Mouse (Mus musculus) liver, embryonic 16.5 days (tissue): ENCODE measurements at regions not wholly inside any gene's neighbourhood (a gene's known extent, or its start where the extent isn't known, plus 50 kb on each side); places are given as distances from the start of the nearest gene placed in this dataset.

ENCODE experiments used
- ATAC-seq: fragments of 200-750 bp; cut with Nextera tagmentation; 2 replicates; pipeline ENCODE4 v1.8.0; 2017; ENCODE audit warnings: low read depth, mild to moderate bottlenecking, moderate number of reproducible peaks, moderate library complexity
- H3K27ac ChIP-seq: fragments of 300-500 bp; sonication (generic); 2 replicates; pipeline ENCODE4 v1.5.1; 2014; ENCODE audit warnings: mild to moderate bottlenecking, low read length
- H3K27me3 ChIP-seq: fragments of 300-500 bp; sonication (generic); 2 replicates; pipeline ENCODE4 v1.6.1; 2014; ENCODE audit warnings: low read depth, low read length, mixed read lengths; ENCODE audit not compliant: control insufficient read depth, insufficient read depth
- H3K36me3 ChIP-seq: fragments of 300-500 bp; sonication (generic); 2 replicates; pipeline ENCODE4 v1.6.1; 2014; ENCODE audit warnings: mild to moderate bottlenecking; ENCODE audit not compliant: control insufficient read depth, insufficient read depth
- H3K4me1 ChIP-seq: fragments of 300-500 bp; sonication (generic); 2 replicates; pipeline ENCODE4 v1.6.1; 2014; ENCODE audit warnings: low read depth, low read length, mixed read lengths; ENCODE audit not compliant: control insufficient read depth
- H3K4me2 ChIP-seq: fragments of 300-500 bp; sonication (generic); 2 replicates; pipeline ENCODE4 v1.6.1; 2014; ENCODE audit warnings: low read depth, low read length, mixed read lengths
- H3K4me3 ChIP-seq: fragments of 300-500 bp; sonication (generic); 2 replicates; pipeline ENCODE4 v1.5.1; 2014; ENCODE audit warnings: low read depth, mild to moderate bottlenecking, low read length
- H3K9ac ChIP-seq: fragments of 300-500 bp; sonication (generic); 2 replicates; pipeline ENCODE4 v1.6.1; 2014; ENCODE audit warnings: low read depth, low read length
- H3K9me3 ChIP-seq: fragments of 300-500 bp; sonication (generic); replicated peaks from 2 replicates; pipeline ENCODE4 v1.6.1; 2016; ENCODE audit warnings: low read length; ENCODE audit not compliant: control insufficient read depth
- WGBS: fragments of 180-500 bp; shearing (Covaris S2); extraction: QIAGEN DNeasy Blood & Tissue Kit; methylation state at CpG from one replicate; pipeline ENCODE4 v1.1.7; 2014; ENCODE audit not compliant: insufficient replicate concordance; 5-methylcytosine and 5-hydroxymethylcytosine counted together

DNA sequence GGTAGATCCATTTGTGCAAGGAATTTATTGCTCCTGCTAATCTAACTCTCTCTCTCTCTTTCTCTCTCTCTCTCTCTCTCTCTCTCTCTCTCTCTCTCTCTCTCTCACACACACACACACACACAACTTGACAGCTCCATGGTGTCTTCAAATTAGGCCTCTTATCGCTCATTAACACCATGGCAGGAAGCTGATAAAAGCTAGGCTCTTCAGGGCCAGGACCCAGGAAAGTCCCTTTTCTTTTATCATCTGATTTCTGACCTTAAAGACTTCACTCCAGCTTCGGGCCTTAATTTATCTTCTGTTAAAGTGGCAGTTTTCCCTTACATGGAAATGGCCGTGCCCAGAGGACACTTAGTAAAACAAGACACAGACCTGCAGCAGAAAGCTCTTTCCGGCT lies 178.4 kb upstream of the Bmp2 start:
- H3K27me3 ChIP-seq: no peaks in the 10 kb centered on the region
- no peak overlapping the region for H3K9ac ChIP-seq
- no peak overlapping the region for H3K4me2 ChIP-seq
- H3K27ac ChIP-seq: no peak overlapping the region
- no peaks in the 10 kb centered on the region for H3K9me3 ChIP-seq
- ATAC-seq: peak; percentile 78
- H3K36me3 ChIP-seq: no peaks in the 10 kb centered on the region
- H3K4me3 ChIP-seq: no peak overlapping the region
- peaks cover 2% of the 10 kb centered on the region; the same call in 1 of the 2 replicates for H3K4me1 ChIP-seq
- 11% methylated on average over 4 of the region's 4 CpGs for WGBS

DNA sequence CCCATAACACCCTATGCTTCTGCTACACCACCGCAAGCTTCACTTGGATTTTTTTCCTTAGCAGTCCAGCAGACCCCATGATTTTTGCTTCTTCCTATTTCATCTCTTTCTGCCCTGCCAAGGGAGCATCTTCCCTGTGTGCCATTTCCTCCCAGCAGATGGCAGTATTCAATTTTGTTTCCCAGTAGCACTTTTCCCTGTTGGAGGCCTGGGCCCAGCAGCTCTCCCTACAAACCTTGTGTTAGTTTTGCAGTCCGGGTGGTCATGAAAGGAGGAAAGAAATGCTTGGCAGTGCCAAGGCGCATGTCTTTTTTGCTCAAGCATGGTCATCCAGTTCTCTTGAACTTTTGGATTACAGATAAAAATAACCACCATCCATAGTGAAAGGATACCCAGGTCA lies 170.9 kb upstream of the Bmp2 start:
- no peaks in the 10 kb centered on the region for H3K9me3 ChIP-seq
- H3K4me1 ChIP-seq: no peaks in the 10 kb centered on the region
- no peak overlapping the region for H3K4me2 ChIP-seq
- no peak overlapping the region for H3K27ac ChIP-seq
- no peak overlapping the region for H3K9ac ChIP-seq
- 44% methylated on average over 3 of the region's 3 CpGs for WGBS
- ATAC-seq: no peak
- H3K4me3 ChIP-seq: no peak overlapping the region
- no peaks in the 10 kb centered on the region for H3K36me3 ChIP-seq
- H3K27me3 ChIP-seq: no peaks in the 10 kb centered on the region

DNA sequence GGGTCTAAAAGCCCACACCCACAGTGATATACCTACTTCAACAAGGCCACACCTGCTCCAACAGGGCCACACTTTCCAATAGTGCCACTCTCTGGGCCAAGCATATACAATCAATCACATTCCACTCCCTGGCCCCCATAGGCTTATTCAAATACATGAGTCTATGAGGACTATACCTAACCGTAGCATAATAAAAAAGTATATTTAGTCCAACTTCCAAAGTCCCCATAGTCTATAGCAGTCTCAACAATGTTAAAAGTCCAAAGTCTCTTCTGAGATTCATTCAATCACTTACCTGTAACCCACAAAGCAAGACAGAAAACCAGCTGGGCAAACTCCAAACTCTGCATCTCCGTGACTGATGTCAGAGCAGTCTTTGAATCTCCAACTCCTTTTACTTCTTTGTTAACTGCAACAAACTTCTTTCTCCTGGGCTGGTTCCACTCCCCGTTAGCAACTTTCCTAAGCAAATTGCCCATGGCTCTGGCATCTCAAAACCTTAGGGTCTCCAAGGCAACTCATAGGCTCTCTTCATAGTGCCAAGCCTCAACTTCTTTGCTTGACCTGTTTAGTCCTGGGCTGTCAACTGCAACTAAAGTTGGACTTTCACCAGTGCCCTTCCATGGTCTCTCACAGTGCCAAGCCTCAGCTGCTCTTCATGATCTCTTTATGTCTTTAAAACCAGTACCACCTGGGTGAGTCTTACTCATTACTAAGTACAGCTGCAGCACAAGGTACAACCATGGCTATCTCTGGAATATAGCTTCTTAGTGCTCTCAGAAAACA lies 168.6 kb upstream of the Bmp2 start:
- H3K27ac ChIP-seq: no peak overlapping the region
- H3K4me2 ChIP-seq: no peak overlapping the region
- no peak for ATAC-seq
- no peak overlapping the region for H3K9ac ChIP-seq
- no peak overlapping the region for H3K4me3 ChIP-seq
- H3K27me3 ChIP-seq: no peaks in the 10 kb centered on the region
- H3K4me1 ChIP-seq: no peaks in the 10 kb centered on the region
- no peaks in the 10 kb centered on the region for H3K36me3 ChIP-seq
- WGBS: 62% methylated on average over 3 of the region's 3 CpGs
- H3K9me3 ChIP-seq: no peaks in the 10 kb centered on the region

DNA sequence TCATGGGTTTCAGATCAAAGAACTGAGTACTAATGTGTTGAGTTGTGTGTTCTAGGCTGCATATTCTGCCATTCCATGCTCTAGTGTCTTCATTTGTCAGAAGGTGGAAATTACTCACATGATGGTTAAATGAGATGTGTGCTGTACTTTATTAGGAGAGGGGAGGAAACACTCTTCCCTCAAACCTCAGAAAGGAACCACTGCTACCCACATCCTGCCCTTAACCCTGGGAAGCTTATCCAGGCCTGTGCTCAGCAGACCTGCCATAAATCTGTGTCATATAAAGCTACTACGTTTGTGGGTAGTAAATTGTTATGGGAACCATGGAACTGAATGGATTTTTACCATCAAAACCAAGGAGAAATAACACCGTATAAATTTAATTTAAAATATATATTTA lies 166.7 kb upstream of the Bmp2 start:
- H3K9me3 ChIP-seq: no peaks in the 10 kb centered on the region
- ATAC-seq: no peak
- no peak overlapping the region for H3K27ac ChIP-seq
- H3K4me2 ChIP-seq: no peak overlapping the region
- no peak overlapping the region for H3K9ac ChIP-seq
- no peaks in the 10 kb centered on the region for H3K4me1 ChIP-seq
- WGBS: 31% methylated on average over 2 of the region's 2 CpGs
- H3K4me3 ChIP-seq: no peak overlapping the region
- no peaks in the 10 kb centered on the region for H3K27me3 ChIP-seq
- H3K36me3 ChIP-seq: no peaks in the 10 kb centered on the region

DNA sequence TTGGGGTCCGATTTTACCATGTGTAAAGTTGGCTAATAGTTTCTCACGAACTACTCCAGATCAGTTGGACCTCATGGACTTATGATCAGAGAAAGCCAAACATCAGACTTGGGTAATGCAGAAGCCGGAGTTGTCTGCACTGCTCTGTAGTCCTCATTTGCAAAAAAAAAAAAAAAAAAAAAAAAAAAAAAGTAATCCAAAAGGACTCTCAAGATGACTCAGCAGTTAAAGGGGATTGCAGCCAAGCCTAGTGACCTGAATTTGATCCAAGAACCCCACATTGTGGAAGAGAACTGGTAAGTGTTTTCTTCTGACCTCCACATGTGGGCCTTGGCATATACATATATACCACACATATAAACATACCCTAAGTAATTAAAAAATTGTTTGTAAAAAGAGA lies 164.6 kb upstream of the Bmp2 start:
- no peak overlapping the region for H3K4me2 ChIP-seq
- H3K4me1 ChIP-seq: no peaks in the 10 kb centered on the region
- no peak for ATAC-seq
- no peak overlapping the region for H3K9ac ChIP-seq
- 64% methylated on average over 3 of the region's 3 CpGs for WGBS
- no peaks in the 10 kb centered on the region for H3K36me3 ChIP-seq
- H3K4me3 ChIP-seq: no peak overlapping the region
- H3K9me3 ChIP-seq: no peaks in the 10 kb centered on the region
- H3K27ac ChIP-seq: no peak overlapping the region
- H3K27me3 ChIP-seq: no peaks in the 10 kb centered on the region

DNA sequence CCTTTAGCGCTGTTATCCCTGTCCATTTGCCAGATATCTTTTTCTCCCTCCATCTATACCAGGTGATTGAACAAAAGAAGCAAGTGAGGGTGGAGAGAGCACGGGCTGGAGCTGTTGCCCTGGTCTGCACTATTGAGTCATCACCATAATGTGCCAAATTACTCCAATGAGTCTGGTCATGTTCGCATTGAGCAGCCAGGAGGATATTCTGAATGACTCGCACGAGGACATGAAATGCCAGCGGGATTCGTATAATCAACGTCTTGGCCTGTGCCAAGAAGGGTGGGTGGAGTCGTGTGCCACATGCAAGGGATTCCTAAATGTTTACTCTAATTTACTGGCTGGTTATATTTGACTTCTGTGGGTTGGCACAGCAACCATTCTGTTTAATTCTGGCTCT lies 159.7 kb upstream of the Bmp2 start:
- no peak overlapping the region for H3K4me2 ChIP-seq
- no peaks in the 10 kb centered on the region for H3K36me3 ChIP-seq
- WGBS: 75% methylated on average over 9 of the region's 9 CpGs
- no peak overlapping the region for H3K27ac ChIP-seq
- no peaks in the 10 kb centered on the region for H3K4me1 ChIP-seq
- H3K4me3 ChIP-seq: no peak overlapping the region
- no peak for ATAC-seq
- no peaks in the 10 kb centered on the region for H3K9me3 ChIP-seq
- no peak overlapping the region for H3K9ac ChIP-seq
- no peaks in the 10 kb centered on the region for H3K27me3 ChIP-seq

DNA sequence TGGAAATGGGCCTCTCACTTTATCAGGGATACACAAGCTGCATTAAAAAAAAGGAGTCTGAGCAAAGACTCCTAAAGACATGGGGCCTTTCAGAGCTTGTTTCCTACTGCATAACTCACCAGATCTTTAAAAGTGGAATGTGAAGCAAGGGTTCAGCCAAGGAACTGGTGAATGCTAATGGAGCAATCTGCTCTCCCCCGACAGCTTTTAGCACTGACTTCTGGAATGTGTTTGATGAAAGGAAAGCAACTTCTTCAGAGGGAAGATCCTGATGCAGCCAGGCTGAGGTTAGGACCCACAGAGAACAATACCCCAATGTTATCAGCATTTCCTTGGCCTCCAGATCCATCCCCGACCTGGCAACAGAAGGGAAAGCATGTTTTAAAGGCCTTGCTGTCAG lies 154.4 kb upstream of the Bmp2 start:
- Histone ChIP-seq H3K27ac (no peak overlapping the region), H3K9ac (no peak overlapping the region), H3K4me3 (no peak overlapping the region), H3K36me3 (no peaks in the 10 kb centered on the region), H3K4me1 (no peaks in the 10 kb centered on the region), H3K4me2 (no peak overlapping the region), H3K9me3 (no peaks in the 10 kb centered on the region), H3K27me3 (no peaks in the 10 kb centered on the region)
- 23% methylated on average over 2 of the region's 2 CpGs for WGBS
- no peak for ATAC-seq

DNA sequence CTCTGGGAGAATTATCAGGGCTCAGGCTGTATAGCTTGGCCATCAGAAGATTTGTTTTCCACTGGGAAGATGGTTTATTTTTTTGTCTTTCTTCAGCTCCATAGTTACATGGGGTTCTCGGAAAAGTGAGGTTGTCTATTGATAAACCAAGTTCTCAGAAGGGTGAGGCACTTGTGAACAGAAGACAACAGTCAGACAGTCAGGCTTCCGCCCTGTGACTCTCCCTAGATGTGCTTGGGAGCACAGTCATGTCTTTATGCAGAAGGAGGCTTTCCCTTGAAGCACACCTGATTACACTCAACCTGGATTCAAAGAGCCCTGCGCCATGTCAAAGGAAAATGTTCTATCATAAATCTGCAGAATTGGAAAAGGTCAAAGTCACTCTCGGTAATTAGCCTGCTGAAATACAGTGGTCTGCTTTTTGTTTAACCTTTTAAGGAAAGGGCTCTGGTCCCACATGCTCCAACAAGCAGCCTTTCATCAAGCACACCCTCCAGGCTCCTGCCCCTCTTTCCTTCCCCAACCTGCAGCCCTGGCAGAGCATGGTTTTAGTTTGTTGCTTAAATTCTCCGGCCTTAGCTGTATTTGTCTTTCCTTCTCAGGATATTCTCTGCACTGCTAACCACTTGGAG lies 152.8 kb upstream of the Bmp2 start:
- Histone ChIP-seq H3K4me2 (no peak overlapping the region), H3K27me3 (no peaks in the 10 kb centered on the region), H3K27ac (no peak overlapping the region), H3K4me1 (no peaks in the 10 kb centered on the region), H3K9ac (no peak overlapping the region), H3K9me3 (no peaks in the 10 kb centered on the region), H3K4me3 (no peak overlapping the region), H3K36me3 (no peaks in the 10 kb centered on the region)
- no peak for ATAC-seq
- WGBS: 53% methylated on average over 5 of the region's 5 CpGs

DNA sequence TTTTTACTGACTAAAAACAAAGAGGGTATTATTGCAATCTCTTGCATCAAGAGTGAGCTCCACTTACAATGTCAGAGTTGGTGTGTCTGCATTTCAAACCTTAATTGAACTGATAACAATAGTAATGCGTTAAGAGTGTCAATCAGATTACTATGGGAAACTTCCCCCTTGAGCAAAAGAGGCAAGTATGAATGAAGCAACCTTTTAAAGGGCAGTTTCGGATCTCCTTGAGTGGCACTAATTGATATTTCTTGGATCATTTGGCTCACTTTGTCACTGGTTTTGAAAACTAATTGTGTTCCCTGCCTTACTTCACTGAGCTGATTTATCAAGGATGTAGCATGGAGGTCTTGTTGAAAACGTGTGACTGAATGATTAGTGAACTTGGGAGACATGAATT lies 151.0 kb upstream of the Bmp2 start:
- Histone ChIP-seq H3K36me3 (no peaks in the 10 kb centered on the region), H3K27ac (no peak overlapping the region), H3K4me3 (no peak overlapping the region), H3K4me1 (no peaks in the 10 kb centered on the region), H3K9me3 (no peaks in the 10 kb centered on the region), H3K4me2 (no peak overlapping the region), H3K27me3 (no peaks in the 10 kb centered on the region), H3K9ac (no peak overlapping the region)
- ATAC-seq: no peak
- WGBS: 45% methylated on average over 3 of the region's 3 CpGs
